Mouse (Mus musculus): Measurements from ENCODE around the gene Amph.
"Not testable (repeated sequence)": the region's sequence is repeated elsewhere in the genome, so short reads cannot be mapped to it uniquely, and the experiment has no call there.

The Amph gene

DNA sequence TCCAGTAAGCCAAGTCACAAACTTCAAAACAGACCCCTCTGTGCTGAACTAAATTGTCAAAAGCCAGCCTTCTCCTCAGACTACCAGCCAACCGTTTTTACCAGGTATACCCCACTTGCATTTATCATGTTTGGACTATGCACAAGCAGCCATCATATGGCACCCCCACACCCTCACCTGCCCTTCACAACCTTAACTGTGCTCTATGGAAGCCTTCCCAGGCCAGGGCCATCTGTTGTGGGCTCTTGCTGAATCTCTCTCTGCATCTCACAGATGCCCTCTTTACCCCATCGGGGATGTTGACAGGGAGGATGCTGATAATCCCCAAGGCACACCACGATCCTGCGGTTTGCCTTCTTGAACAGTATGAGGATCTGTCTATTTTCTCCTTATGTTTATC, 77.9 kb downstream of the Amph start:
- no peak for DNase-seq (ENCODE audit: low read depth, low spot score)

DNA sequence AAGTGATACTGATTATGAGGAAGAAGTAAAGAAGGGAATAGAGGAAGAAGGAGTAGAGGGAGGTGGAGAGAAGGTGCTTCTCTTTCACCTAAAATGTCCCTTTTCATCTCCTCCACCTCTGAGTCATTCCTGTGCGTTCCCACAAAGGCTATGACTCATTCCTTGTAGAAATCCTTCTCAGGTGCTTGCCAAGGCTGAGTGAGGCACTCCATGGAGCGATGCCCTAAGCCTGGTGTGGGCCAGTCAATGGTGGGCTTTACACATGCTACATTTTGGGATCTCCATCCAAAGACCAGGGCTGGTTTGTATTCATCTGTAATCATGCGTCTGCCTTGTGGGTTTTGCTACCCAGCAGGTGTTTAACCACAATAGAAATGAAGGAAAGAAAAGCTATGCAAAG, 78.9 kb downstream of the Amph start:
- DNase-seq (ENCODE audit: low read depth, low spot score), result no peak

DNA sequence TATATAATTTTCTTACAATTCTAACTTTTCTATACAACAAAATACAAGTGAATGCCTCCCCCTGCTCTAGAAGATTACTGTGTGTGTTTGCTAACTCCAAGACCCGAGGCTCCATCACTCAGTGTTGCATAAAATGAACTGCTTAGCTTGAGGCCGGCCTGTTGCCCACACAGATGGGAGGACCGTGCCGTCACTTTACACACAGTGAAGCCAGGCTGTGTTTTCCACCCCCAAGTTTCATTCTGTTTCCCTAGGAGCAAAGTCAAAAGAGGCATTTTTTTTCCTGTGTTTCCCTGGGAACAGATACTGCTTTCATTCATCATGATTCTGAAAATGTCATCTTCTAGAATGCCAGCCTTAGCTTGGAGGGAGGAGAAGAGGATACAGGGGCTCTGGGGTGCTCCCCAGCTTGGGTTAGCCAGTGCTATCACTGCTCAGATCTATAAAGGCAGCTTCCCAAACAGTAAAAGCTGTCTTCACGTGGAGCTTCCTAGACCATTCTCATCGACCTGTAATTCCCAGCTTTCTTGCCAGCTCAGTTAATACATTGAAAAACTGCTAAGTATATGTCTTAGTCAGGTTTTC, 79.9 kb downstream of the Amph start:
- DNase-seq (ENCODE audit: low read depth, low spot score), result no peak

DNA sequence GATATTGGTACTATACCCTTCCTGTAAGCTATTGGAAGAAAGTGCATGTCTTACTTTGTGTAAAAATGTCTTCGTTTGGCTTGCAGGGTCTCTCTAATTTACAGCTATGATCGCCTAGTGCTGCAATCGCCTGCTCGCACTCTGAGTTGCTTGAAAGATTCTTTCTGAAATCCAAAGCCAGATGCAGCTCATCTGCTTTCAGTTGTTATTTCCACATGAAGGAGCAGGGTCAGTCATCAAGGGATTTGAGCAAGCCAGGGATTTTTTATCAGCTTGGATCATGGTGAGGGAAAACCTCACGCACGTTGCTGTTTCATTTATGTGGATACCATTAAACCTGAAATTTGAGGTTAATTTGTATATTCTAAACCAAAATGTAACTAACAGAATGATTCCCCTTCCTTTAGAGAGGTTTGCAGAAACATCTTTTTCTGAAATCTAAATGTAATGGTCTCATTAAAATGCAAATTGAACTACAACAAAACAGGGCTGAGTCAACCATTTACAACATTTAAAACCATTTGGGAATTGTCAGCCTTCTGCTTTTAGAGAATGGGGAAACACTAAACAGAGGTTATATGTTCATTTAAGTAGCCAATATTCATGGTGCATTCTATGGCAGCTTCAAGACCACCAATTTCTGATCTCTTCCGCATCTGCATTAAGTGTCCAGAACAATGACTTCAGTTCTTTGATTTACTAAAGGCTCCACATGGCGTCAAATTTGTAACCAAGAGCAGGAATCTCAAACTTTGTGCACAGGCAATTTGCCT, 84.1 kb downstream of the Amph start:
- DNase-seq (ENCODE audit: low read depth, low spot score), result no peak

DNA sequence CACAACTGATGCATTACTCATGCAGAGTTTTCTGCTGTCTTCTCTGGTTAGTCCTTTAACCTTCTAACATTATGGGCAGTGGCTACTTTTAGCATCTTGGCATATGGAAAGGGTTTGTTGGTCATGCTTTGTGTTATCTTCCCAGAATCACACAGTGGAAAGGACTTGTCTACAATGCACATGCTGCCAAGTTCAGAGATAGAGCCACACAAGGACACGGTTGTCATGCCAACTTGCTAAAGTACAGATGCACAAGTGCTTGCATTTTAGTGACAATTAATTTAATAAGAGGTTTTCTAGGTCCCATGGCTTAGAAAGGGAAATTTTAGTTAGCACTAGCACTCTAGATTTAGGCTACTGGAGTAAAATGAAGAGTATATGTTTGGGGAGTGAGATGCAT, 104.1 kb downstream of the Amph start:
- no peak for DNase-seq (ENCODE audit: low read depth, low spot score)

DNA sequence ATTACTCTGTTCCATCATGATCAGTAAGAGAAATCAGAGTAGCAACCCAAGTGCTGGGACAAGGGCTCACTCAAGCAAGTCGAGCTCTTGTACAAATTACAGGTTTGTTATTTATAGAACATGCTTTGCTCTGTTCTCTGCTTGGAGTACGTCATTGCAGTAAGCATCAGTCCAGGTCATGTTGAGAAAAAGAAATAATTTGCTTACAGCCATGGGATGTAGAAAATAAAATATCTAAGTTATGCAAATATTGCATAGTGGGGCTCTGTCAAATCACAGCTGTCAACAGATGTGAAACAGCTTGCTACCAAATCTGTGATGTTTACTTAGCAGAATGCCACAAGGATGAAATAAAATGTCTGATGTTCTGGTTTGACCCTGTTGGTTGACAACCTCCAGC, 106.5 kb downstream of the Amph start:
- DNase-seq (ENCODE audit: low read depth, low spot score), result no peak

DNA sequence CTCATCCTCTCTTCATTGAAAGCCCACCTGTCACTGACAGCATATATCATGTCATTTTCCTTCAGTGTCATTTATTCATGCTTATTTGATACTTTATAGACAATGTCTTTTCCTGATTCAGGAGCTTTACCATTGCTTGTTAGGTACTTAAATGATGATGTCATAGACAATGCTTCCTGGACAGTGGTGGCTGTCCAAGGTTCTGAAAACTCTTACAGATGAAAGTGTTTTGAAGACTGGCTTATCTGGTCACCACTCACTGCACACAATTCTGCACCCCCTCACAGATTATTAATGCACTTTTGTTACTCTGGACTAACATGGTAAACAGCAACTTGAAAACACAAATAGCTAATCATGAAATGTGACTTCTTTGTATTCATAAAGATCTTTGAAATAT, 124.3 kb downstream of the Amph start:
- no peak for DNase-seq (ENCODE audit: low read depth, low spot score)

DNA sequence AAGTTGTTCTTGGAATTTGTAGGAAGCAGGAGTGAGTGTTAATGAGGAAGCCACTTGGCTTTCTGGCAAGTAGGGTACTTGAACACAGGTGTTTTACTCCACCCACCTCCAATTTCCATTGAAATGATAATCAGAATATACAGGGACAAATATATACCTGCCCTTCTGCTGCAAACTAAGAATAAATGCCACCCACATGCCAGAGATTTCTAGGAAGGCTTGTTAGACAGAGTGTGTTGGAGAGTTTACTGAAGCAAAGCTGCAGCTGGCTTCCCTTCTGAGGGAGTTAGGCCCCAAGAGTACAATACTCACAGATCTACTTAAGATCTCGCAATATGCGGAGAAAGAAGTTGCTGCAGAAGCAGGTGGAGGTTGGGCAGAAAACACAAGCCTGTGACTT, 129.4 kb downstream of the Amph start:
- DNase-seq (ENCODE audit: low read depth, low spot score), result no peak

DNA sequence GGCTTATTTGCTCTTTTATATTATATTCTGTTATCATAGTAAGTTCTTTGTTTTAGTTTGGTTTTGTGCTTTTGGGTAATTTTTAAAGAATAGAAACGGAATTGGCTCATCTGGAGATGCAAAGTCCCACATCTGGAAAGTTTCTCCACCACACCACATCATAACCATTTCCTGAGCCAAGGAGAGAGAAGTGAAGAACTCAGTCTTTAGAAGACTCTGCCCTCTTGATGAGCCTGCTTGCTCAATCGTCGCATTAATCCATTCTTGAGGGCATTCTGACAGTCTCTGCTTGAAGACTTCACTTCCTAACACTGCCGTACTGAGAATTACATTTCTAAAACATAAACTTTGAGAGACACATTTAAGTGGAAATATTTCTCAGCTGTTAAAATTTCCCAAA, 133.9 kb downstream of the Amph start:
- no peak for DNase-seq (ENCODE audit: low read depth, low spot score)

DNA sequence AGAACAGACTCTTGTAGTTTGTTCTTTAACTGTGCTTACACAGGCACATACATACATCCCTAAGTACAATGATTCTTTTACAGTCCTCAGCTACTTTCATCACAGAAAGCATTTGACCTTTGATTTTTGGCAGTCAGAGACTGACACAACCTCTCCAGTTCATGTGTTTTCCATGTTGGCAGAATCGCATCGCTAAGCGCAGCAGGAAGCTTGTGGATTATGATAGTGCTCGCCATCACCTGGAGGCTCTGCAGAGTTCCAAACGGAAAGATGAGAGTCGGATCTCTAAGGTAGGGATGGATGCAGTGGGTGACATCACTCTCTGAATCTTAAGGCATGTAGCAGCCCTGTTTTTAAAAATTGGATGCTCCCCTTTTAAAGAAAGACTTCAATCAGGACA, 146.6 kb downstream of the Amph start:
- DNase-seq (ENCODE audit: low read depth, low spot score), result no peak

DNA sequence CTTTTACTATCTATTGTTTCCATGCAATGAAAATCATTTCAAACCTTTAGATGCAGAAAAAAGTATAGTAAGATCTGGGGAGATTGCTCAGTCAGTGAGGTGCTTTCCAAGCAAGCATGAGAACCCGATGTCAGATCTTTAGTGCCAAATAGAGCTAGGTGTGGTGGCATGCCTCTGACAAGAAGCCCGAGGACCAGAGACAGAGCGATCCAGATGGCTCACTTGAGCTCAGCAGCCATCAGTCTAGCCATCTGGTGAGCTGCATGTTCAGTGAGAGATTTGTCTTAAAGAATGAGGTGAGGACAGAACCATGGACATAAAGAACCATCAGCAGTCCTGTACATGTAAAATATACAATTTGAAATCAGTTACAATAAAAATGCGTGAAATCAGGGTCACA, 149.1 kb downstream of the Amph start:
- no peak for DNase-seq (ENCODE audit: low read depth, low spot score)

DNA sequence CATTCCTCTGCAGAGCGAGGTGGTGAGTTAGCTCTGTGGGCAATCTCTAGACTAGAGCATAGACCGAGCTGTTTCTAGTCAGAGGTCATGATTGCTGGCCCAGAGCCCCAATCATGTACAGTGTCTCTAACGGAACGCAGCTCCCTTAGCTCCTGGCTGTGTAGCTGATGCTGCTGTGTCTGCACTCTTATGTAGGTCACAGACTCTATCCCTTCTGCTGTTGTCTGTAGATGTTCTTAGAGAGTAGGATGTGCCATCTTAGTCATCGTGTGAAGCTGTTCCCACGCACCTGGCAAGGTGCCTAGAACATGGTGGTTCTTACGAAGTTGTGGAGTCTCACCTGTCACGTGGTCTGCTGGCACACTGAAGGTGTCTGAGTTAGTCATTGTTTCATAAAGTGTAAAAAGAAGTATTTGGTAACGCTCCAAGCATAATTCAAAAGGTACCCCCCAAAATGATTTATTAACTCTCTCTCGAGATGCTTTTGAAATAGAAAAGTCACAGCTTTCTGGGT, 153.9 kb downstream of the Amph start:
- no peak for DNase-seq (ENCODE audit: low read depth, low spot score)

DNA sequence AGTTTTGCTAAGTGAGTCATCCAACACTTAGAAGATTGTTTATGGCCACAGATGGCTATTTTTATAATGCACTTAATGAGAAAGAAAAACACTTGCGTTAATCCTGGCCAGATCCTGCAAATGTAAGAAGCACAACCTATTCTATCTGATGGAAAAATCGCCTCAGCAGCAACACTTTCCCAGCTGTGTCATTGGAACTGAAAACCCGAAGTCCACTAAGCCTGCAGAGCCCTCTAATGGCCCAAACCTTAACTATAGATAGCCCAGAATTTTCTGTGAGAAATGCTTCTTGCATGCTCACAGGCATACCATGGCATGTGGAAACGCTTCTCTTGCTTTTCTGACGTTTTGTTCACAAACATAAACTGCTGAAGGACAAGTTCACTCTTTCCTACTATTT, 158.4 kb downstream of the Amph start:
- peak; percentile 18 for DNase-seq (ENCODE audit: low read depth, low spot score)

DNA sequence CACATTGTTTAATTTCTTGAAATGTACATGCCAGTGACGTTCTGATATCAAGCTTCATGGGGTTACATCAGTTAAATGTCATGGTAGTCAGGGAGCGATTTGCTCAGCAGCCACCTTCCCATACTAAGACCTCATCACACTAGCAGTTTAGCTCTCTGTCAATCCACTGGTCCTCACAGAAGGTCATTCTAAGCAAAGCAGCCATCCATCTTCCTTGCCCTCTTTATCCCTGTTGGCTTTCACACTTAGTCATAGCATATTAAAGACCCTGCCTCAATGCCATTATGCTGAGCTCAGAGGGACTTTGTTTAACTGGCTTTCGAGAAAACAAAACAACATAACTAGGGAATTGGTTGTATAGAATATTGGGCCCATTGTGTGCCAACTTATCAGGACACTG, 161.3 kb downstream of the Amph start:
- no peak for DNase-seq (ENCODE audit: low read depth, low spot score)

DNA sequence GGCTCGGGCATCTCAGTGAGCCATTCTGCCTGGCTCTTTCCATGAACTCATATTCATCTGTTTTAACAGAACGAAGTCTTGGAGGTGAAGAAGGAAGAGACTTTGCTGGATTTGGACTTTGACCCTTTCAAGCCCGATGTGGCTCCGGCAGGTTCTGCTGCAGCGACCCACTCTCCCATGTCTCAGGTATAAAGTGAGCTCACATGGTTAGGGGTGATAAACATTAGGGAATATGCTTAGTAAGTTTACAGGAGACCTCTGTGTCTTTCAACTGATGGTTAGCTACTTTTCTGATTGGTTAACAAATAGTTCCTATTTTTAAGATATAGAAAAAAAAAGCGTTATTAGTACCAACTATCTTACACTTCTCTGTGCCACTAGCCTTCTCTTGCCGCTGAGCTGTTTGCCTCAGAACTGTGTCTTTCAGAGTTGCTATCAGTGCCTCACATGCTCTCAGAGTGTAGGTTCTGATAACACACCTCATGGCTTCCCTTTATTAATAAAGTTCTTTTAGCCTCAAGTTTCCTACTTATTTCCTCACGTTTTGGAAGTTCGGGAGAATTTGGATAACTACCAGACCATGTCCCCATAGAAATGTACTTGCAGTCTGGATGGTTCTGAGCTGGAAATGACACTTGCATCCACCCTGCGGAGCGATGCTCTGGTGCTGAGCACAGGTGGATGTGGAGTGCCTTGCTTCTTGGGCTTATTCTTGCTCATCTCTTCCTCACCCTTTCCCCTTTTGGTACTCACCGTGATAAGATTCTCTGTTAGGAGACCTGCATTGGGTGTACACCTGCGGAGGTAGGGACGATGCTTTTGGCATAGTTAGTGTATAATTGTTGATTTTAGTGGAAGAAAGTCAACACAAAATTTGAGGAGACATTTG, 165.3 kb downstream of the Amph start:
- DNase-seq (ENCODE audit: low read depth, low spot score), result no peak

DNA sequence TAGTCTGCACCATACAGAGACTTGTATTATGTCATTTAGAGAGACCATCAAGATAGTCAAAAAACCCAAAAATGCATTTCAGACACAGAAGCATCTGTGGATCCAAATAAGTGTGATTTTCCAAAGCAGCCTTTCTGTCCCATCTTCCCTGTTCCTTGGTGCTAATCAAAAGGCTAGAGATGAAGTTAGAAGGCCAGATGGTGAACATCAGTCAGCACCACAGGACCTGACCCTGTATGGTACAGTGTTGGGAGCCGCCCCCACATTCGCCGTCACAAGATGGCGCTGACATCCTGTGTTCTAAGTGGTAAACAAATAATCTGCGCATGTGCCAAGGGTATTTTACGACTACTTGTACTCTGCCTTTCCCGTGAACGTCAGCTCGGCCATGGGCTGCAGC, 166.8 kb downstream of the Amph start:
- not testable (repeated sequence) for DNase-seq (ENCODE audit: low read depth, low spot score)

DNA sequence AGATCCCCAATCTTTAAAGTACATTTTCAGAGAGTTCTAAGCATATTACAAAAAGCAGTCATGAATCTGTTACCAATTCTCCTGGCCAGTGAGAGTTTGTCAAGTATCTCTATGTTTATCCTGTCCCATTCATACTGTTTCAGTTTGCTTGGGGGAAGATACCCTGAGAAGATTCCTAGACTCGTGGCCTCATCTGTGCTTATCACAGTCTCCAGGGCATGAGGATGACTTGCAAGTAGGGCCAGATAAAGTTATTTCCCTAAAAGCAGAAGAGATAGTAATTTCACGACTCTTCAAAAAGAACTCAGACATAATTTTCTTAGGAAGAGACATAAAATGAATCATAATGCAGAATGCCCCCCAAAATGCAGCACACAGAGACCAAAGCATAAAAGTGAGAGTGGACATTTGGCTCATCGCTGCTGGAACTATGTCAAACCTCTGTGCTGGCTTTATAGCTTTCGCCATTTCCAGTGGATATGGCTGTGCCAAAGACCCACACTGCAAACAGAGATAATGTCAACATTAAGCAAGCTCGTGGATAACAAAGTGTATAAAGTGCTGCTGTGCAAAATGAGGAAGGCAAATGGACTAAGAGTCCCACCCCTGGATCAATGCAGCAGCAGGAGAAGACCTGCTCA, 179.0 kb downstream of the Amph start:
- DNase-seq (ENCODE audit: low read depth, low spot score), result no peak

DNA sequence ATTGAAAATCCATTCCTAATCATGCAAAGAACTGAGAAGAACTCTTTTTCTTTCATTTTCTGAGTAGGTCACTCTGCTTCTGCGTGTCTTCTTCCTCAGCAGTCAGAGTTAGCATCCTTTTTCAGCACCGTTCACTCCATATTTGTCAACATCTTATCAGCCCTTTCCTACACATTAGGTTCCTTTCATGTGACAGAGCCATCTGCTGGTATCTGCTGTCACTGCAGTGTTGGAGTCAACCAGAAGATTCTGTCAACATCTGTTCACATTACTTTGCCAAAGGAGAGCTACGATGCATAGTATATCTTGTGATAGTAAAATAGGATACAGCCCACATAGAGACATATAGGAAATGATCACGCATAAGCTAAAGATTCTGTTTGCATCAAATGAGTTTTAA, 185.8 kb downstream of the Amph start:
- DNase-seq (ENCODE audit: low read depth, low spot score), result peak; percentile 29

DNA sequence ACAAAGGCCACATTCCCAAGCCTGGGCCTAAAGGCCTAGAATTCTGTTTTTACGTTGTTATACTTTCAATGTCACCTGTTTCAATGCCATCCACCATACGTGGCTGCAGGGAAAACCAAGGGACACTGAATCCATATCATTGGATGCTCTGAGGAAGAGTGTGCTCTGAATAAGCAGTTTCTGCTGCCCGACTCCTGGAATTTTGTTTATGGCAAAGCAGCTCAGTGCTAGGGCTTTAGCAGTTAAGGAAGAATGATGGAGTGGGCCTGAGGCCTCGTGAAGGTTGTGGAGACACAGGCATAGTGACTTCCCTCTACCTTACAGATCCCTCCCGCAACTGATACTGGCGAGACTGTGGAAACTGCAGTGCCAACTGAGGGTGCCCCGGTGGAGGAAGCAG, 189.2 kb downstream of the Amph start:
- DNase-seq (ENCODE audit: low read depth, low spot score), result no peak

DNA sequence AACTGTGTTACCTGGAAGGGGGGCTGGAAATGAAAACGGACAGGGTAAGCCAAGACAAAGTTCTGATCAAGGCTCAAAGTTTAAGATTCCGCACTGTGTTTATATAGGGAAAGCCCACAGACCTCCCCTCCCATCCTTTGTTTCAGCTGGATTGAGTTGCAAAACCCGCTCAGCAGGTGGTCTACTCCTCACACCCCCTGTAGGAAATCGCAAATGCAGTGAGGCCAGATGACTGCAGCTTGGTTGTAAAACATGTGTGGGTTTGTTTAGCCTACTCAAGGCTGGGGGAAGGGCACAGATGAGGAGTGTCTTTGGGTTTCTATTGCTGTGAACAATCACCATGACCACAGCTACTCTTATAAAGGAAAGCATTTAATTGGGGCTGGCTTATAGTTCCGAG, 189.9 kb downstream of the Amph start:
- no peak for DNase-seq (ENCODE audit: low read depth, low spot score)

DNA sequence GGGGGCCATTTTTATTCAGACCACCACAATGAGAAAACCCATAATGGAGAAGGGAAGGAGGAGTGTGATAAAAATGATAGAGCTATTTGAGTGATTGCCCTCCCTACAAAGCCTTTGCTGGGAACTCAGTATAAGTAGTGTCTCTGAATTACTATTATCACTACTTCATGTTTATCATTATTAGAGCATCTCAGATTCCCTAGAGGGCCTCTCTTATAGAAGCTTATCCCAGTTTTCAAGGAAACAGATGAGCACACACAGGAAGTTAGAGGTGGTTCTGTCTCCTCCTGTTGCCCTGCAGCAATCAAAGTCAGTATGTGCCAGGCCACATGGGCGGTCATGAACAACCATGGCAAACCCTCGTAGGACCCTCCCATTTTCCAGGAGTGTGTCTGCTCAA, 190.5 kb downstream of the Amph start:
- DNase-seq (ENCODE audit: low read depth, low spot score), result no peak

DNA sequence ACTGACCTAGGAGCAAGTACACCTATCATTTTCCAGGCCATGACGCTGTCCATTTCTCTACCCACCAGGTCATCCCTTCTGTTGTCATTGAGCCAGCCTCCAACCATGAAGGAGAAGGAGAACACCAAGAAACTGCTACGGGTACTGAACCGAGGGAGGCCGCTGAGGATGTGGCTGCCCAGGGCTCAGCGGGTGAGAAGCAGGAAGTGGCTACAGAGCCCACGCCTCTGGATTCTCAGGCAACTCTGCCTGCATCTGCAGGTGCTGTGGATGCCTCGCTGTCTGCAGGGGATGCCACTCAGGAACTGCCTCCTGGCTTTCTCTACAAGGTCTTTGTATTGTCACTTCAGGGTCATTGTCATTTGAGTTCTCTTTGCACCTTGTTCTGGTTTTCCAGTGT, 191.1 kb downstream of the Amph start:
- no peak for DNase-seq (ENCODE audit: low read depth, low spot score)

All from retina, adult 2 months (tissue).